Mouse (Mus musculus) spleen, adult 2 months (tissue): ENCODE measurements around the gene Csk.

Experiments used
- CTCF ChIP-seq: fragments of 200-500 bp; IDR thresholded peaks from 2 replicates; pipeline ENCODE4 v1.5.1; 2011; ENCODE audit warnings: mild to moderate bottlenecking, inconsistent platforms; ENCODE audit not compliant: insufficient read depth, insufficient read length, insufficient replicate concordance; ENCODE audit errors: extremely low read depth
- POLR2A ChIP-seq: fragments of 200-500 bp; IDR thresholded peaks from 2 replicates; pipeline ENCODE4 v1.6.1; 2011; ENCODE audit warnings: low read depth, low read length, inconsistent platforms

DNA sequence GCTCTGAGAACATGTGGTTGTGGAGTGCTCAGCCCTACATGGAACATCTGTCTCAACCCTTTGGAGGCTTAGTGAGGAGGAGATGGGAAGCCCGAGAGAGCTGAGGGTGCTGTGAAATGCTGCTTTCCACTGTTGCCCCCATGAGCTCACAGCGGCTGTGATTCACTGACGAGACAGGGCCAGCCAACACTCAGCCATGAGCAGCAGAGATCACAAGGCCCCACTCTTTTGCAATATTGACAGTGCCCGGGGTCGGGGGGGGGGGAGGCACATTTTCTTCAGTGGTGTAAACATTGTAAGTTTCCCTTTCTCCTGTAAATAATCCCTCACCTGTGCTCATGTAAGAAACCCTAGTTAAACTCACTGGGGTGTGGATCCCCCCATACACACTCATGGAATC is 18.1 kb upstream of the Csk start:
- no peak for TF ChIP-seq POLR2A
- no peak for TF ChIP-seq CTCF
